Mouse (Mus musculus): ENCODE measurements at regions not wholly inside any gene's neighbourhood (a gene's known extent, or its start where the extent isn't known, plus 50 kb on each side); places are given as distances from the start of the nearest gene placed in this dataset.

DNA sequence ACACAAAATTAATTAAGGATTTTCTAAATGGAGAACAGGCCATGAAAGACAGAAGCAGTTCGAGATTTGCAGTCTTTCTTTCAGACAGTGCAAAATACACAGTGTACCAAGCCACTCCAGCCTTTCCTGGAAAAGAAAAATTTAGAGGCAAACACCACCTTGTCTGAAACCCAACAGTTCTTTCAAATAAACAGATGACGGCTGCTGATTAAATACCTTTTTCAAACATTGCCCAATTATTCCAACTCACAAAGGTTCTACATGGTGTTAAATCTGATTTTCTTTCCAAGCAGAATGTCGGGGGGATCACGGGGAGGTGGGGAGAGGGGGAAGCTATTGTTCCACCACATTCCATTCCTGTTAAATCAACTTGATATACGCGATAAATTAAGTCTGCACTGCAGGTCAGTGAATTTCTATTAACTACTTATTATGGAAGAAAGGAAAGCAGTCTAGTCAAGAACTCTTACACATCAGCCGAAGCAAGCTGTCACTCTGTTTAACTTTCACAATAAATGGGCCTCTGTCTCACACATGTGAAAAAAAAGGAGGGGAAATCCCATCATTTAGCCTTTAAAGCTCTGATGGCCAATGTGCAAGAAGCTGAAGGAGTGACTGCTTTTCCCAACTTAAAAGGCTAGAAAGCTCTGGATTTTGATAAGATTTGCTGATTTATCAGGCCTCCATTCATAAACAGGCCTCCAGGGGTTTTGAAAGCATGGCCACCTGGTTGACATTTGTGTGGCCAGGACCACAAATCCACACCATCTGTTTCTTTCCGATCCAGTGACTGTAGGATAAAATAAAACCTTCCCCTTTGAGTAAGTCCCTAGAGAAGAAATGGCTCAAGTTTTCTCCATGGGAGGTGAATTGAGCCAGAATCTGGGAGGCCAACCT, 165.4 kb downstream of the Nedd1 start:
- Histone ChIP-seq H3K36me3 (no peaks in the 10 kb centered on the region), H3K27ac (peak overlapping the region; percentile 66), H3K4me2 (peak overlapping the region; percentile 42), H3K9me3 (no peaks in the 10 kb centered on the region), H3K4me1 (replicated peaks) (peaks cover 24% of the 10 kb centered on the region), H3K9ac (0 out of 2 replicates have a peak overlapping the region, but pooled peaks have one; percentile 2), H3K4me3 (no peak overlapping the region; the same call in 1 of the 2 replicates), H3K27me3 (no peaks in the 10 kb centered on the region)
- peak; percentile 54 for ATAC-seq (ENCODE audit: low FRiP score)
- WGBS: 3% methylated on average over 8 of the region's 8 CpGs

DNA sequence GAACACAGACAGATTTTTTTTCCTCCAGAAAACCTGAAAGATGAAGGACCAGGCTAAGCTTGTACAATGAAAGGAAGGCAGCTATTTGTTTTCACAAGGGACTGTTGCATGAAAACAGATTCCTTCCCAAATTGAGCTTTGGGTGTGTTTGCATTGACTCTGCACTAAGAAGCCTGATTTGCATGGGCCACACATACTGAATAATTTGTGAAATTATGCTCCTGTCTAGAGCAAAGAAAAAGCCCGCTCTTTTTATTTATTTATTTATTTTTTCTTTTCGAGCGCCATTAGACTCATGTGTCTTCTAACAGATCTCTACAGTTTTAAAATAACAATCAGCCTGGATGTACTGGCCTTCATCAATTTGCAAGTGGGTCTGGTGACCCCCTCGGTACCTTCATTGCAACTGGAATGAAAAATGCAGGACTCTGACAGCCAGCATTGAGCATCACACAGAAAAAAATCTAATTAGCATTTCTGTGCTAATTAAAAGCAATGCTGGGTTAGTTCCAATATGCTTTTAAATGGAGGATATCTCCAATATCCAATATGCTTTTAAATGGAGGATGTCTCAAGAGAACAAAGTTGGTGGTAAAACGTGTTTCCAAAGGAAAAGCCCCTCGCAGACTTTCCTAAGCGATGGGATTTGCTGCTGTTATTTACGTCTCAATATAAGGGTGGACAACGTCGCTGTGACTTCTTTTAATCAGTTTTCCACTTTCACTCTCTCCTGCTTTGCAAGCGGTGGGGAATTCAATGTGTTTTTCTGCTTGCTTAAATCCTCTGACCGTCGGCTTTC, 166.3 kb downstream of the Nedd1 start:
- ATAC-seq (ENCODE audit: low FRiP score): peak; percentile 46; the same call in 1 of the 2 replicates
- H3K27ac ChIP-seq: peak overlapping the region; percentile 66
- H3K9ac ChIP-seq: 0 out of 2 replicates have a peak overlapping the region, but pooled peaks have one; percentile 2
- 11% methylated on average over 13 of the region's 13 CpGs for WGBS
- no peak overlapping the region; the same call in 1 of the 2 replicates for H3K4me3 ChIP-seq
- no peaks in the 10 kb centered on the region for H3K27me3 ChIP-seq
- peak overlapping the region; percentile 42 for H3K4me2 ChIP-seq
- H3K36me3 ChIP-seq: no peaks in the 10 kb centered on the region
- no peaks in the 10 kb centered on the region for H3K9me3 ChIP-seq
- peaks cover 24% of the 10 kb centered on the region for H3K4me1 ChIP-seq (replicated peaks)

DNA sequence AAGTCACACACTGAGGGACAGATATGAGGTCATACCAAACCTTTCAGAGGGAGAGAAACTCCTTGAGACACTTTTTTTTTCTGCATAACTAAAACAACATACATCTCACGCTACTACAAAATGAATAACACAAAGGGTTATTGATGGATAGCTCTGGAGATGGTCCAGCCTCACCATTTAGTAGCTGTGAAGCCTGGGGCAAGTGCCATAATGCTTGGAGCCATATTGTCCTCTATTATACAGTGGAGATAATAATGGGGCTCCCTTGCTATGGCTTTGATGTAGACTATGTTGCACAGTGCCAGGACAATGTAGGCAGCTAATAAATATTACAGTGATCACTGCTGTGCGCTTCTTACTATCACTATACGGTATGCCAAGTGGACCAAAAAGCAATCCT, 168.3 kb downstream of the Nedd1 start:
- no peak overlapping the region for H3K4me3 ChIP-seq
- H3K4me1 ChIP-seq (replicated peaks): peaks cover 29% of the 10 kb centered on the region
- no peaks in the 10 kb centered on the region for H3K27me3 ChIP-seq
- no peaks in the 10 kb centered on the region for H3K36me3 ChIP-seq
- ATAC-seq (ENCODE audit: low FRiP score): no peak
- no peak overlapping the region for H3K4me2 ChIP-seq
- no peaks in the 10 kb centered on the region for H3K9me3 ChIP-seq
- H3K9ac ChIP-seq: no peak overlapping the region
- WGBS: 69% methylated on average over 3 of the region's 3 CpGs
- H3K27ac ChIP-seq: no peak overlapping the region

DNA sequence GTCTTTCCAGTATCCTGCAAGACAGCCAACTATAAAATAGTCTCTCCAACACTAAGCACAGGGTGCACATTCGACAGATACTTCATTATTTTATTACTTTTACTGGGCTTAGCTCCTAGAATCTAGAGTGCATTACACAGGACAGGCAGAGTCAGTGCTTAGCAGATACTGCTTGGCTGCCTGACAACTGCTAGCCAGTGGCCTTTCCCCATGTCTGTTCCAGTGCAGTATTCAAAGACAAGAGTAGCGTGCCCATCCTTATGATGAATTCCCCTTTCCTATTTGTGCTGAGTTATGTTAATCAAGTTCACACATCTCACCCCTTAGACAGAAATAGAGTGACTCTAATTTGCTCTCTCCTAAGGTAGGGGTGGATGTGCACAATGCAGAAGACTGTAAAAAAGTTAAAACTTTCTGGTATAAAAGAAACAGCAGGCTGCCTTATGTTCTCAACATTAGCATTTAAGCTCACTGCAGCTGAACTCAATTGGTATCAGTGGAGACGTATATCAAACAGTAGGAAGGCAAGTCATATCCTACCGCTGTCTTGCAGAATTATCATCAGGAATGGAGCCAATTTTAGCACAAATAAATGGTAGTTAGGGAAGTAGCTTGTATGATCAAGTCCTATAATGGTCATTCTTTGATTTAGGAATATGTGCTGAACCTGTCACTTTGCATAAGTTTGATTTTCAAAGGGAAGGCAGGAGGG, 173.2 kb downstream of the Nedd1 start:
- no peak for ATAC-seq (ENCODE audit: low FRiP score)
- no peaks in the 10 kb centered on the region for H3K36me3 ChIP-seq
- 0 out of 2 replicates have a peak, but pooled peaks cover 5% of the 10 kb centered on the region for H3K4me1 ChIP-seq (replicated peaks)
- H3K27me3 ChIP-seq: no peaks in the 10 kb centered on the region
- no peak overlapping the region for H3K27ac ChIP-seq
- 46% methylated on average over 4 of the region's 4 CpGs for WGBS
- no peak overlapping the region for H3K9ac ChIP-seq
- H3K4me2 ChIP-seq: no peak overlapping the region
- no peak overlapping the region for H3K4me3 ChIP-seq
- H3K9me3 ChIP-seq: no peaks in the 10 kb centered on the region

DNA sequence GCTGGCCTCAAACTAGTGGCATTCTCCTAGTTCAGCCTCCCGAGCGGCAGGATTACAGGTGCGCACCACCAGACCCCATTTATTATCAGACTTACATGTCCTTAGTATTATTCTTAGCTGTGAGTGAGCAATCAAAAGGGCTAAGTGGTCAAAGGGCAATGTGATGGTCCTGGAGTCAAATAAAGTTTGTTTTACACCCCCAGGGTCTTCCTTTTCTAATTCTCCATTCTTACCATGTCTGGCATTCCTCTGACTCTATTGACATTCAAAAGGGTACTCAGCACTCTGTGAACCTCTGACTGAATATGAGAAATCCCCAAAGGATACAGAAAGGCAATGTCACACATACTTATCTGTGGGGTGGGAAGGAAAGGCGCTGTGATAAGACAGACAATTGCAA, 183.8 kb downstream of the Nedd1 start:
- 71% methylated on average over 4 of the region's 4 CpGs for WGBS
- Histone ChIP-seq H3K9me3 (no peaks in the 10 kb centered on the region), H3K4me3 (no peak overlapping the region), H3K9ac (no peak overlapping the region), H3K27ac (no peak overlapping the region), H3K36me3 (no peaks in the 10 kb centered on the region), H3K4me1 (replicated peaks) (no peaks in the 10 kb centered on the region), H3K27me3 (no peaks in the 10 kb centered on the region), H3K4me2 (no peak overlapping the region)
- no peak for ATAC-seq (ENCODE audit: low FRiP score)

DNA sequence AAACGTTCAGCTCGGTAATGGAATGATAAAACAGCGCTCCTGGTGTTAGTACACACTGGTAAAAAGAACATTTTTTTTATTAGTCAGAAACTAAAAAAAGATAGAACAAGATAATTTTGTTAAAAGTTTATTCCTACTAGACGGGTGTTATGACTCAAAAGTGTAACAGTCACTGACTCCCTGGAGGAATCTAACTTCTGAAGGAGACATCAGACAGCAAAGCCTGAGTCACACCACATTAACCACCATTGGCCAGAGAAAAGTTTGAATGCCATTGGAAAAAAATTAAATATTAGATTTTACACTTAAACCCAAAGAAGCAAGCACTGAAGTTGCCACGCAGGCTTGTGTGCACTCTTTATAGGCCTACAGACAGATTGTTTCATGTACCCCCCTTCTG, 205.3 kb downstream of the Nedd1 start:
- H3K4me1 ChIP-seq (replicated peaks): 0 out of 2 replicates have a peak, but pooled peaks cover 4% of the 10 kb centered on the region
- 64% methylated on average over 5 of the region's 5 CpGs for WGBS
- H3K27ac ChIP-seq: no peak overlapping the region
- no peak overlapping the region for H3K9ac ChIP-seq
- no peaks in the 10 kb centered on the region for H3K9me3 ChIP-seq
- no peak overlapping the region for H3K4me2 ChIP-seq
- ATAC-seq (ENCODE audit: low FRiP score): no peak
- H3K27me3 ChIP-seq: no peaks in the 10 kb centered on the region
- no peak overlapping the region for H3K4me3 ChIP-seq
- H3K36me3 ChIP-seq: no peaks in the 10 kb centered on the region

DNA sequence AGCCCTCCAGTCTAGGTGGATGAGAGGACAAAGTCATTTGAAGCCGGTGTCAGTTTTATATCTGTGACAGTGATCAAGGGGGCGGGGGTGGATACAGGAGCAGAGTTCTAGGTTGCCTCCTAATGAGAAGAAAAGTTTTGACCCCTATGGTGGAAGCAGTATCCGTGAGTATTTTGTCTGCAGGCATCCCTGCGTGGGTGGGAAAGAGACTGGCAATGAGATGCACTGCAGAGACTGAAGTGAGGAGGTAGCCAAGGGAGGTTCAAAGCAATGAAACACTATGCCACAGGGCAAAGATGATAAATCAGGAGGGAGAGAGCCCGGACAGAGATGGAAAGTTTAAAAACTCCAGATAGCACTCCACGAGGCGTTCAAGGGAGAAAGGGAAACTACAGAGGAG, 210.5 kb downstream of the Nedd1 start:
- Histone ChIP-seq H3K27ac (no peak overlapping the region), H3K9ac (no peak overlapping the region)
- 76% methylated on average over 7 of the region's 7 CpGs for WGBS

DNA sequence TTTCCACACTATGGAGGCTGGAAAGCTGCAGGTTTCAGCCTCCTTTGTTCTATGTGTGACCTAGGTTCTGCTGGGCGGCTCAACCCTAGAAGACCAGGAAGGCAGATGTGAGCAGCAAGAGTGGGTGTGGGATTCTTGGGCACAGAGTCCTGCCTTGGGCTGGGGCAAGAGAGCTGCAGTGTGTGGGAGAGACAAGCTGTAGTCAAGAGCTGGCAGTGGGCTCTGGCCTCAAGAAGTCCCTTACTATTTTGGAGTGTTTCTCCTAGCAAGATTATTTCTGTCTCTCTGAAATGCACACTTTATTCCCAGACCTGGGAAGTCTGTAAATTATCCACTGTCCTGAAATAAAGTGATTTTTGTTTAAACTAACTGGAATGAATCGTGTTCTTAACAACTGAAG, 211.5 kb downstream of the Nedd1 start:
- Histone ChIP-seq H3K36me3 (no peaks in the 10 kb centered on the region), H3K9ac (no peak overlapping the region), H3K9me3 (no peaks in the 10 kb centered on the region), H3K27ac (no peak overlapping the region), H3K4me1 (replicated peaks) (no peaks in the 10 kb centered on the region), H3K4me3 (no peak overlapping the region), H3K27me3 (no peaks in the 10 kb centered on the region), H3K4me2 (no peak overlapping the region)
- WGBS: 83% methylated on average over 2 of the region's 2 CpGs
- no peak for ATAC-seq (ENCODE audit: low FRiP score)

More for the DNA sequence above, 210.5 kb downstream of the Nedd1 start:
- Histone ChIP-seq H3K36me3 (no peaks in the 10 kb centered on the region), H3K4me3 (no peak overlapping the region), H3K9me3 (no peaks in the 10 kb centered on the region), H3K4me1 (replicated peaks) (no peaks in the 10 kb centered on the region), H3K27me3 (no peaks in the 10 kb centered on the region), H3K4me2 (no peak overlapping the region)
- no peak for ATAC-seq (ENCODE audit: low FRiP score)

DNA sequence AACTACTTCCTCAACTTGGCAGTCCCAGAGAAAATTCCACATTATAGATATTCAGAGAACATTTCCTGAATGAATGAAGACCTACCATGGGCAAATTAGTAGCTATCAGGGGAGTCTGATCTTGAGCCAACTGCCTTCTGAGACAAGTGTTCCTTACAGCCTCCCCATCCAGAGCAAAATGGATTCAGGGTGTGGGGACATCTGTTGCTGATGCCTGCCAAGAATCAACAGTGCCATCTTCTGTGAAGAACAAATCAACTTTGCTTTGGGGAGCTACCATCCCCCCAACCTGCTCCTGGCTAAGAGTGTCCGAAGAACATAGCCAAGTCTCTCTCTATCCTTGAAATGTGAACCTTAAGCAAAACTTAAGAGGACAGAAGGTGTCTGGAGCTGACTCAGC, 217.9 kb downstream of the Nedd1 start:
- 93% methylated on average over 1 of the region's 1 CpGs for WGBS
- no peak for ATAC-seq (ENCODE audit: low FRiP score)
- no peak overlapping the region for H3K27ac ChIP-seq

DNA sequence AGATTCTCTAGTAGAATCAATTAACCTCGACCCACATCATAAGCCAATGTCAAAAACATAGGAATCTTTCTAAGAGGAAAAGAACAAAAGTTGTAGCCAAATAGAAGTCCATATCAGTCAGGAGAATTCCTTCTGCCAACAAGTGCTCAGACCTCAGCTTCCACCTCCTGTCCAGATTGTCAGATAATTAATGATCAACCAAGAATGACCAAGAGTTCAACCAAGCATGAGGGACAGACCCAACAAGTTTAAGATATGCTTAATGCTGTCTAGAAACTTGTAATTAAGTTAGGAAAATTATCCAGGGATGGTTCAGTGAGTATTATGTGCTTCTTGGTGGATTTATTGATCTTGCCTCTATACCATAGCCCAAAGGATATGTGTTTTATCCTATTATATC, 238.6 kb downstream of the Nedd1 start:
- no peak overlapping the region for H3K4me3 ChIP-seq
- WGBS: 80% methylated on average over 1 of the region's 1 CpGs

More for the DNA sequence above, 217.9 kb downstream of the Nedd1 start:
- no peaks in the 10 kb centered on the region for H3K4me1 ChIP-seq (replicated peaks)
- no peak overlapping the region for H3K4me2 ChIP-seq
- no peaks in the 10 kb centered on the region for H3K27me3 ChIP-seq
- H3K9ac ChIP-seq: no peak overlapping the region
- H3K9me3 ChIP-seq: no peaks in the 10 kb centered on the region
- no peak overlapping the region for H3K4me3 ChIP-seq
- H3K36me3 ChIP-seq: no peaks in the 10 kb centered on the region

DNA sequence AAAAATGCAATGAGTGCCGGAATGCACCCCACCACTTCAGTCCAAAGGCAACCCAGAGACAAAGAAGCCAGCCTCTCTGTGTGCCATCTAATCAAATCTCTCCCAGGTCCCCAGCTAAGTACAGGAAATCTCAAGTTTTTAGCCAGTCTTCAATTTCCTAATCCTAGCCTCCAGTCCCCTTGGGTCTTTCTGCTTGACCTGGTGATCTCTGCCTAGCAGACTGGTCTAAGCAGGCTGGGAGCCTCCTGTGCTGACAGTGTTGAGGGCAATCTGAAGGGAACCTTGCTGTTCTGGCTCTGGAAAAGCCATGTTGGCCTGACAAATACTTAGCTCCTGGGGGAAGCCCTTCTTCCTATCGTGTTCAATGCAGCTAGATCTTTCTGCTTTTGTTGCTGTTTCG, 248.9 kb downstream of the Nedd1 start:
- Histone ChIP-seq H3K9ac (no peak overlapping the region), H3K9me3 (no peaks in the 10 kb centered on the region), H3K4me3 (no peak overlapping the region), H3K27ac (no peak overlapping the region), H3K36me3 (no peaks in the 10 kb centered on the region), H3K4me1 (replicated peaks) (no peaks in the 10 kb centered on the region), H3K27me3 (no peaks in the 10 kb centered on the region), H3K4me2 (no peak overlapping the region)
- 46% methylated on average over 3 of the region's 3 CpGs for WGBS
- no peak for ATAC-seq (ENCODE audit: low FRiP score)

More for the DNA sequence above, 238.6 kb downstream of the Nedd1 start:
- Histone ChIP-seq H3K9me3 (peaks cover 15% of the 10 kb centered on the region; the same call in 1 of the 2 replicates), H3K27me3 (no peaks in the 10 kb centered on the region), H3K4me2 (no peak overlapping the region), H3K9ac (no peak overlapping the region), H3K27ac (no peak overlapping the region), H3K36me3 (no peaks in the 10 kb centered on the region; the same call in 1 of the 2 replicates), H3K4me1 (replicated peaks) (no peaks in the 10 kb centered on the region)
- no peak for ATAC-seq (ENCODE audit: low FRiP score)

DNA sequence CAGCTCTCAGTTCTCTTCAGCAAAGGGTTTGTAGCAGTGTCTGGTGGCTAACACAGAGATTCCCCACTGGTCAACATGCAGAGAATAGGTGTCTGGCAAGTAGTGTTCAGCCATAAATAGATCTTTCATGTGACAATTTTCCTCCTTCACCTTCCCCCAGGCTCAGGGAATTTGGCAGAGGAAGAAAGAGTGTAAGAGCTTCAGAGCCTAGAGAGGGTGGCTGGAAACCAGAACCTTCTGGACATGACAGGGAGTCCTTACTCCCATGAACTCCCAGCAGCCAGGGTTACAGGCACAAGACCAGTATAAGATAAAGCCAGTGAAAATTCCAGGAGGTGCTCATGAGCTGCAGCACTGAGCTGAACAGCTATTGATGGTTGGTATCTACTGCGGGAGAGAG, 251.1 kb downstream of the Nedd1 start:
- H3K27ac ChIP-seq: no peak overlapping the region
- no peak overlapping the region for H3K4me3 ChIP-seq
- no peaks in the 10 kb centered on the region for H3K9me3 ChIP-seq
- H3K4me1 ChIP-seq (replicated peaks): no peaks in the 10 kb centered on the region
- no peak overlapping the region for H3K9ac ChIP-seq
- H3K4me2 ChIP-seq: no peak overlapping the region
- WGBS: 93% methylated on average over 1 of the region's 1 CpGs
- ATAC-seq (ENCODE audit: low FRiP score): no peak
- no peaks in the 10 kb centered on the region for H3K36me3 ChIP-seq
- no peaks in the 10 kb centered on the region for H3K27me3 ChIP-seq

Measured in hindbrain, embryonic 13.5 days (tissue).